Mouse (Mus musculus) limb, embryonic 14.5 days (tissue): ENCODE results near the gene Ppp1r1c. TPM values are rescaled to one million over a fixed set of nuclear protein-coding genes. Genes with fewer than 3 reads are reported as not detected.

Experiments used
- ATAC-seq: fragments of 200-750 bp; cut with Nextera tagmentation; 2 replicates; pipeline ENCODE4 v1.8.0; 2017; ENCODE audit warnings: low read depth, moderate number of reproducible peaks, moderate TSS enrichment; ENCODE audit not compliant: low FRiP score
- DNase-seq: peaks from one replicate; pipeline ENCODE4 v3.0.0-alpha.2; 2015; ENCODE audit warnings: low spot score
- H3K27ac ChIP-seq: fragments of 300-500 bp; sonication (generic); replicated peaks from 2 replicates; pipeline ENCODE4 v1.5.1; 2014; ENCODE audit warnings: low read depth, mild to moderate bottlenecking, low read length, moderate library complexity, mixed read lengths
- H3K27me3 ChIP-seq: fragments of 300-500 bp; sonication (generic); 2 replicates; pipeline ENCODE4 v1.6.1; 2014; ENCODE audit warnings: low read length, mixed read lengths; ENCODE audit not compliant: control insufficient read depth, insufficient read depth
- H3K36me3 ChIP-seq: fragments of 300-500 bp; sonication (generic); 2 replicates; pipeline ENCODE4 v1.6.1; 2014; ENCODE audit warnings: mild to moderate bottlenecking, low read length, moderate library complexity, mixed read lengths; ENCODE audit not compliant: control insufficient read depth, insufficient read depth
- H3K4me1 ChIP-seq: fragments of 300-500 bp; sonication (generic); 2 replicates; pipeline ENCODE4 v1.6.1; 2014; ENCODE audit warnings: antibody characterized with exemption, low read length, mixed read lengths; ENCODE audit not compliant: control insufficient read depth, insufficient read depth
- H3K4me2 ChIP-seq: fragments of 300-500 bp; sonication (generic); replicated peaks from 2 replicates; pipeline ENCODE4 v1.6.1; 2014; ENCODE audit warnings: low read depth, mild to moderate bottlenecking, low read length, moderate library complexity; ENCODE audit not compliant: severe bottlenecking
- H3K4me3 ChIP-seq: fragments of 300-500 bp; sonication (generic); replicated peaks from 2 replicates; pipeline ENCODE4 v1.5.1; 2014; ENCODE audit warnings: low read length
- H3K9ac ChIP-seq: fragments of 300-500 bp; sonication (generic); 2 replicates; pipeline ENCODE4 v1.6.1; 2014; ENCODE audit warnings: mild to moderate bottlenecking, low read depth, low read length, moderate library complexity; ENCODE audit not compliant: severe bottlenecking
- H3K9me3 ChIP-seq: fragments of 300-500 bp; sonication (generic); 2 replicates; pipeline ENCODE4 v1.6.1; 2016; ENCODE audit warnings: low read length; ENCODE audit not compliant: control insufficient read depth
- POLR2A ChIP-seq: fragments of 200-500 bp; IDR thresholded peaks from 2 replicates; pipeline ENCODE4 v1.8.0; 2012; ENCODE audit warnings: inconsistent platforms, mild to moderate bottlenecking, moderate library complexity, borderline replicate concordance; ENCODE audit not compliant: insufficient read depth, insufficient read length; ENCODE audit errors: extremely low read depth
- WGBS: fragments of 180-500 bp; shearing (Covaris S2); extraction: QIAGEN DNeasy Blood & Tissue Kit; methylation state at CpG from one replicate; pipeline ENCODE4 v1.1.7; 2014; 5-methylcytosine and 5-hydroxymethylcytosine counted together
- polyA plus RNA-seq, 2 experiments: library from polyadenylated mRNA; depleted of rRNA in 1 of 2; stranded (reverse) in 1 of 2; unstranded in 1 of 2; fragments of >200 nt; fragmentation: Nextera tagmentation in 1 of 2; extraction: Ambion mirVana in 1 of 2; gene quantifications; 2 replicates each; pipeline versions ENCODE4 v1.2.1 to v1.2.3; 2012 to 2014

Gene Ppp1r1c
- polyA plus RNA-seq, 2 experiments = 0.08 to 0.12 TPM

GRCm38 (mm10) chr2:79856874-79857273, 149.3 kb downstream of the Ppp1r1c start:
- no peaks in the 10 kb centered on the region for H3K27me3 ChIP-seq
- H3K4me1 ChIP-seq = no peaks in the 10 kb centered on the region
- ATAC-seq = no peak
- TF ChIP-seq POLR2A = no peak
- no peaks in the 10 kb centered on the region for H3K9me3 ChIP-seq
- WGBS = 86% methylated on average over 1 of the region's 1 CpGs
- H3K27ac ChIP-seq = no peak overlapping the region
- no peak overlapping the region for H3K4me2 ChIP-seq
- no peak for DNase-seq
- H3K9ac ChIP-seq = no peak overlapping the region
- no peak overlapping the region for H3K4me3 ChIP-seq
- no peaks in the 10 kb centered on the region for H3K36me3 ChIP-seq

GRCm38 (mm10) chr2:79865275-79865999, 157.9 kb downstream of the Ppp1r1c start:
- Histone ChIP-seq H3K27ac (no peak overlapping the region), H3K9me3 (no peaks in the 10 kb centered on the region), H3K4me2 (no peak overlapping the region), H3K27me3 (no peaks in the 10 kb centered on the region), H3K4me3 (no peak overlapping the region), H3K36me3 (no peaks in the 10 kb centered on the region), H3K9ac (no peak overlapping the region), H3K4me1 (no peaks in the 10 kb centered on the region)
- ATAC-seq (no peak), DNase-seq (peak; percentile 81)
- WGBS = 38% methylated on average over 9 of the region's 9 CpGs
- TF ChIP-seq POLR2A = no peak

Other genes starting within 250 kb of the Ppp1r1c start
- gene Itprid2, start 72.4 kb upstream of the Ppp1r1c start, polyA plus RNA-seq (2012; rRNA removed) = 9.0 and 9.3 TPM in 2 replicates
- 14.8 and 17.0 TPM in 2 replicates for gene Itprid2, start 72.4 kb upstream of the Ppp1r1c start, polyA plus RNA-seq (2014; fragmentation: Nextera tagmentation; extraction: Ambion mirVana)